Mouse (Mus musculus): ENCODE results near the gene Tmem132d. TPM values are rescaled to one million over a fixed set of nuclear protein-coding genes. Genes with fewer than 3 reads are reported as not detected.

The Tmem132d gene
- 0.36 and 0.54 TPM in 2 replicates for polyA plus RNA-seq (2016; fragmentation: Nextera tagmentation; extraction: Ambion mirVana)

DNA sequence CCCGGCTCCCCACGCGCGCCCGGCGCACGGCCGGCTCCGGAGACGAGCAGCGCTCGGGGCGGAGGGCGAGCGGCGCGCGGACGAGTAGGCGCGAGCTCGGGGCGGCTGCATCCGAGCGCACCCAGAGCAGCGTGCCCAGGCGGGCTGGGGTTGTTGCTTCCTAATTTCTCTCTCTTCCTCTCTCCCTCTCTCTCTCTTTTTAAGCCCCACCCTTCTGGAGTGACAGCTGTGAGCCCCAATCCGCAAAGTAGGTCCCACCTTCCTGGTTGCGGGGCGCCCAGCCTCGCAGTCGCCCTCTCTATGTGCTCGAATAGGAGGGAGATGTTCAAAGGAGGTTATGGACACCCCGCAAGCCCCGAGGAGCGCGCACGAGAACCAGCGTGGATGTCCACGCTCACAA lies at the start of gene Tmem132d:
Tmem132d (minus strand) TSS at position 162 of the 400 bp plus-strand sequence.
- Histone ChIP-seq H3K9me3 (no peaks in the 10 kb centered on the region), H3K36me3 (no peaks in the 10 kb centered on the region), H3K4me1 (replicated peaks) (peaks cover 28% of the 10 kb centered on the region), H3K27ac (peak within 1 kb of the TSS; percentile 69), H3K27me3 (ENCODE audit: insufficient read depth, poor library complexity, severe bottlenecking) (peaks cover 86% of the 10 kb centered on the region), H3K4me3 (peak within 1 kb of the TSS; percentile 59)
- WGBS = 1% methylated on average over 40 of the region's 40 CpGs
- peak; percentile 29 for DNase-seq (ENCODE audit: low spot score)

- 85% methylated on average over 6 of the region's 6 CpGs for WGBS
- H3K36me3 ChIP-seq = no peaks in the 10 kb centered on the region
- peaks cover 27% of the 10 kb centered on the region for H3K27me3 ChIP-seq (ENCODE audit: insufficient read depth, poor library complexity, severe bottlenecking)
- H3K4me1 ChIP-seq (replicated peaks) = peaks cover 21% of the 10 kb centered on the region
- DNase-seq (ENCODE audit: low spot score) = no peak
- H3K27ac ChIP-seq = no peak overlapping the region
- H3K9me3 ChIP-seq = no peaks in the 10 kb centered on the region
- H3K4me3 ChIP-seq = no peak overlapping the region
Observed at GRCm38 (mm10) chr5:128480816-128481215, 47.9 kb upstream of the Tmem132d start.

GRCm38 (mm10) chr5:128475372-128475771 lies 42.5 kb upstream of the Tmem132d start:
- no peak for DNase-seq (ENCODE audit: low spot score)

DNA sequence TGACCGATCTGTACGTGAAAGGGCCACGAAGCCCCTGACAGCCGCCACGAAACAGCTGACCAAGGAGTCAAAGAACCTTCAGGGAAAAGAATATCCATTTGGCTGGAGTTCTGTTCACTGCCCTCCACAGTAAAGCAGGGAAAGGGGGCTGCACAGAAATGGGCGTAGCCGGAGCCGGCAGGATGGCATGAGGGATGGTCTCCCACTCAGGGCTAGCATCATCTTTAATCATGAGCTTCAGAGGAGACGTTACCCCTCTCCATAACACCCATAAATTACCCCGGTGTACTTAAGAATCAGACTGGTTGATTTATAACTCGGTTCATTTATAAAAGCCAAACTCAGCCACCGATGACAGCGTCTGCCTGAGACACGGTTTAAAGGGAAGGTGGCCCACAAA lies 36.9 kb upstream of the Tmem132d start:
- H3K36me3 ChIP-seq = no peaks in the 10 kb centered on the region
- H3K4me3 ChIP-seq = no peak overlapping the region
- H3K27ac ChIP-seq = no peak overlapping the region
- WGBS = 79% methylated on average over 14 of the region's 14 CpGs
- no peaks in the 10 kb centered on the region for H3K27me3 ChIP-seq (ENCODE audit: insufficient read depth, poor library complexity, severe bottlenecking)
- no peak for DNase-seq (ENCODE audit: low spot score)
- no peaks in the 10 kb centered on the region for H3K9me3 ChIP-seq
- peaks cover 7% of the 10 kb centered on the region for H3K4me1 ChIP-seq (replicated peaks)

More at GRCm38 (mm10) chr5:128475372-128475771, 42.5 kb upstream of the Tmem132d start:
- H3K36me3 ChIP-seq = no peaks in the 10 kb centered on the region
- H3K27me3 ChIP-seq (ENCODE audit: insufficient read depth, poor library complexity, severe bottlenecking) = no peaks in the 10 kb centered on the region
- H3K9me3 ChIP-seq = no peaks in the 10 kb centered on the region
- H3K4me3 ChIP-seq = no peak overlapping the region
- H3K4me1 ChIP-seq (replicated peaks) = no peaks in the 10 kb centered on the region
- H3K27ac ChIP-seq = no peak overlapping the region
- WGBS = 91% methylated on average over 8 of the region's 8 CpGs

DNA sequence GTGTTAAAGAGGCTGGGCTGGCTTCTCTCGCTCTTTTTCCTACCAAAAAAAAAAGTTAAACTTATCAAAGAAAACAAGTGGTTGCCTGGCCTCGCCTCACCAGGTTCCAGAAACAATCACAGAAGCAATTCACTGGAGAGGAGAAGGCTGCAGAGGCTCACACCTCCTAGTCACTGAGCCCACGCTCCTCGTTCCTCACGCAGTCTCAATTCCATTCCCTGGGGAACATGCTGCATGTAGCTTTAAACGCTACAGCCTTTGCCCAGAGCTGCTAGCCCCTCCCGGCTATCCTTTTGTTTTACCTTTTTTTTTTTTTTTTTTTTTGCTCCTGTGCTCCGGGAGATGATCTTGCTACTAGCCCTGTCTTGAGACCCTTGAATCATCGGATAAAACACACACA lies 31.6 kb upstream of the Tmem132d start:
- 9% methylated on average over 9 of the region's 9 CpGs for WGBS

DNA sequence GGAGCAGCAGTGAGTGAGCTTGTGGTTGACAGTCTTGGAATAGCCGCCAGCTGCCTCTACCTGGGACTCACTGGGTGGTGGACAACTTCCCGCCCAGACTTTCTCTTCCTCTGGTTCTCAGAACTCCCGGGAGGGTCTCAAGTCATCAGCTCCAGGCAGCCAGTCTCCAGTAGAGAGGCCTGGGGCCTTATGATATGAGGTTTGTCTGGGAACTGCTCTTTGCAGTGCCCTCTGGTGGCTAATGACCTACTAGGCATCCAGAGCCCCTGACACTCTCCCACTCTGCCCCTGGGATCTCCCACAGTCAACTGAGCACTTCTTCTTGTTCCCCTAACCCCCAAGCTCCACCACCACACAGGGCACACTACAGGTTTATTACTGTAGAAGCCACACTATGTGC lies 27.7 kb upstream of the Tmem132d start:
- H3K27ac ChIP-seq = no peak overlapping the region
- H3K9me3 ChIP-seq = 0 out of 2 replicates have a peak, but pooled peaks cover 10% of the 10 kb centered on the region
- peaks cover 16% of the 10 kb centered on the region for H3K4me1 ChIP-seq (replicated peaks)
- DNase-seq (ENCODE audit: low spot score) = no peak
- H3K4me3 ChIP-seq = no peak overlapping the region
- WGBS = 32% methylated on average over 3 of the region's 3 CpGs
- no peaks in the 10 kb centered on the region for H3K27me3 ChIP-seq (ENCODE audit: insufficient read depth, poor library complexity, severe bottlenecking)
- H3K36me3 ChIP-seq = no peaks in the 10 kb centered on the region

More for the DNA sequence above, 31.6 kb upstream of the Tmem132d start:
- H3K4me1 ChIP-seq (replicated peaks) = peaks cover 16% of the 10 kb centered on the region
- no peak for DNase-seq (ENCODE audit: low spot score)
- H3K9me3 ChIP-seq = no peaks in the 10 kb centered on the region
- no peak overlapping the region for H3K4me3 ChIP-seq
- no peak overlapping the region for H3K27ac ChIP-seq
- no peaks in the 10 kb centered on the region for H3K27me3 ChIP-seq (ENCODE audit: insufficient read depth, poor library complexity, severe bottlenecking)
- no peaks in the 10 kb centered on the region for H3K36me3 ChIP-seq

DNA sequence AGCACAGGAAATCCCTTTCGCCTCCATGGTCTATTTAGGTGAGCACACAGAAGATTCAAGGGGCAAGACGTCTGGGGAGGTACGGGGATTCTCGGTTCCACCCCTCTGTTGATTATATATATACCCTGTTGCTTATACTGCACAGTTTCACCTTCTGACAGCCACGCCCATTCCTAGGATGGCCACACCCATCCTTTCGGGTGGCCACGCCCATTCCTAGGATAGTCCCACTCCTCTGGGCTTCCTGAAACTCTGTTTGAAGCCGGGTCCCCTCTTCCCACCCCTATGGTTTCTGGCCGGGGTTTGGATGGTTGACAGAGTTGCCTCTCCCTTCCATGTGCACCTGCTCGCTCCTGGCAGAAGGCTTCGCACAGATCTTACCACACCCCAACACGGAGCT lies 22.9 kb upstream of the Tmem132d start:
- Histone ChIP-seq H3K27me3 (ENCODE audit: insufficient read depth, poor library complexity, severe bottlenecking) (no peaks in the 10 kb centered on the region), H3K4me3 (no peak overlapping the region), H3K4me1 (replicated peaks) (peaks cover 18% of the 10 kb centered on the region), H3K36me3 (no peaks in the 10 kb centered on the region), H3K27ac (no peak overlapping the region), H3K9me3 (0 out of 2 replicates have a peak, but pooled peaks cover 10% of the 10 kb centered on the region)
- DNase-seq (ENCODE audit: low spot score) = no peak
- WGBS = 79% methylated on average over 12 of the region's 12 CpGs

- 32% methylated on average over 6 of the region's 6 CpGs for WGBS
- DNase-seq (ENCODE audit: low spot score) = no peak
- H3K4me3 ChIP-seq = no peak overlapping the region
- peak overlapping the region; percentile 41; the same call in 1 of the 2 replicates for H3K27ac ChIP-seq
- no peaks in the 10 kb centered on the region for H3K36me3 ChIP-seq
- peaks cover 18% of the 10 kb centered on the region for H3K4me1 ChIP-seq (replicated peaks)
- peaks cover 4% of the 10 kb centered on the region; the same call in 1 of the 2 replicates for H3K27me3 ChIP-seq (ENCODE audit: insufficient read depth, poor library complexity, severe bottlenecking)
- H3K9me3 ChIP-seq = no peaks in the 10 kb centered on the region
Observed at GRCm38 (mm10) chr5:128452196-128452595, 19.3 kb upstream of the Tmem132d start.

- Histone ChIP-seq H3K36me3 (no peaks in the 10 kb centered on the region), H3K27me3 (ENCODE audit: insufficient read depth, poor library complexity, severe bottlenecking) (peaks cover 14% of the 10 kb centered on the region), H3K9me3 (no peaks in the 10 kb centered on the region), H3K4me3 (no peak overlapping the region), H3K4me1 (replicated peaks) (peaks cover 18% of the 10 kb centered on the region), H3K27ac (no peak overlapping the region)
- WGBS = 79% methylated on average over 3 of the region's 3 CpGs
- DNase-seq (ENCODE audit: low spot score) = peak; percentile 27
Observed at GRCm38 (mm10) chr5:128450808-128451207, 17.9 kb upstream of the Tmem132d start.

GRCm38 (mm10) chr5:128444876-128445275 lies 12.0 kb upstream of the Tmem132d start:
- peak overlapping the region; percentile 39; the same call in 1 of the 2 replicates for H3K4me3 ChIP-seq
- whole genome bisulfite sequencing = 16% methylated on average over 6 of the region's 6 CpGs
- no peak overlapping the region for H3K27ac ChIP-seq
- H3K9me3 ChIP-seq = no peaks in the 10 kb centered on the region
- peaks cover 68% of the 10 kb centered on the region for H3K27me3 ChIP-seq (ENCODE audit: insufficient read depth, poor library complexity, severe bottlenecking)
- peaks cover 23% of the 10 kb centered on the region for H3K4me1 ChIP-seq (replicated peaks)
- H3K36me3 ChIP-seq = no peaks in the 10 kb centered on the region
- no peak for DNase-seq (ENCODE audit: low spot score)

DNA sequence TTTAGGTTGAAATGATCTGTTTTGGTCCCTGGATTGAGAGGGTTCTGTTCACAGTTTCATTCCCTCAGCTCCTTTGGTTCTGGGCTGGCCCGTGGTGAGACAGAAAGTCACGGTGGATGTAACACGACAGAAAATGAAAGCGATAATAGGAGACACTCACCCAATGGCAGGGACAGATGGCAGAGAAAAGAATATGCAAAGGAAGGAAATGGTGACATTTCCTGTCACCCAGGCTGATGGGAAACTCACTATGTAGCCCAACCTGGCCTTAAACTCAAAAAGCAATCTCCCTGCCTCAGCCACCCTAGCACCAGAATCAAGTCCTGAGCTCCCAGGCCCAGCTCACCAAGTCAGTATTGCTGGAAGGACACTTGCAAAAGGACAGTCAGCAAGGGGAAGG lies 11.0 kb upstream of the Tmem132d start:
- 41% methylated on average over 4 of the region's 4 CpGs for WGBS
- DNase-seq (ENCODE audit: low spot score) = no peak
- H3K27me3 ChIP-seq (ENCODE audit: insufficient read depth, poor library complexity, severe bottlenecking) = peaks cover 76% of the 10 kb centered on the region

GRCm38 (mm10) chr5:128441121-128441520 lies 8.2 kb upstream of the Tmem132d start:
- Histone ChIP-seq H3K4me3 (no peak overlapping the region), H3K4me1 (replicated peaks) (peaks cover 23% of the 10 kb centered on the region), H3K27me3 (ENCODE audit: insufficient read depth, poor library complexity, severe bottlenecking) (peaks cover 92% of the 10 kb centered on the region), H3K36me3 (no peaks in the 10 kb centered on the region), H3K9me3 (no peaks in the 10 kb centered on the region), H3K27ac (no peak overlapping the region)
- WGBS = 8% methylated on average over 5 of the region's 5 CpGs
- no peak for DNase-seq (ENCODE audit: low spot score)

More for the DNA sequence above, 11.0 kb upstream of the Tmem132d start:
- no peak overlapping the region for H3K27ac ChIP-seq
- no peaks in the 10 kb centered on the region for H3K9me3 ChIP-seq
- peak overlapping the region; percentile 39 for H3K4me3 ChIP-seq
- no peaks in the 10 kb centered on the region for H3K36me3 ChIP-seq
- H3K4me1 ChIP-seq (replicated peaks) = peaks cover 23% of the 10 kb centered on the region

DNA sequence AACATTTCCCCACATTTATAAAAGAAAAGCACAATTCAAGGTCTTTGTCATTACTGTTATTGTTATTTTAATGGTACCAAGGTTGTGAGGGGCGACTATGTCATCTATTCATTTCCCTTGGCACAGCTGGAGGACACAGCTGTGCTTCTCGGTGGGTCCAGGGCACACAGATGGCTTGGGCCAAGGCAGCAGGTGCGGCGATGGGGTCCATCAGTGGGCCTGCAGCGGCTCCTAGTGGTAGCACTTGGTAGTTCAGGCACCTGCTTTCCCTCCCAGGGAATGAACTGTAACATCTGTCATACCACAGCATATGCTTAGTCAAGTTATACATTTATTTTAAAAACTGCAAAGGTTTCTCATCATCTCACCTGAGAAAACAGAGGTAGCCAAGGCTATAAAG lies 7.0 kb upstream of the Tmem132d start:
- WGBS = under 1% methylated on average over 5 of the region's 5 CpGs
- peaks cover 91% of the 10 kb centered on the region for H3K27me3 ChIP-seq (ENCODE audit: insufficient read depth, poor library complexity, severe bottlenecking)
- no peaks in the 10 kb centered on the region for H3K9me3 ChIP-seq
- peak; percentile 81 for DNase-seq (ENCODE audit: low spot score)
- peaks cover 20% of the 10 kb centered on the region for H3K4me1 ChIP-seq (replicated peaks)
- no peak overlapping the region for H3K27ac ChIP-seq
- no peak overlapping the region for H3K4me3 ChIP-seq
- no peaks in the 10 kb centered on the region for H3K36me3 ChIP-seq

- Histone ChIP-seq H3K4me3 (no peak overlapping the region), H3K27ac (no peak overlapping the region), H3K27me3 (ENCODE audit: insufficient read depth, poor library complexity, severe bottlenecking) (peaks cover 91% of the 10 kb centered on the region), H3K4me1 (replicated peaks) (peaks cover 18% of the 10 kb centered on the region), H3K9me3 (no peaks in the 10 kb centered on the region), H3K36me3 (no peaks in the 10 kb centered on the region)
- no peak for DNase-seq (ENCODE audit: low spot score)
- 82% methylated on average over 16 of the region's 16 CpGs for WGBS
Observed at GRCm38 (mm10) chr5:128438078-128438477, 5.2 kb upstream of the Tmem132d start.

All from hindbrain, embryonic 10.5 days (tissue).